Mouse (Mus musculus): ENCODE data around the gene Nsrp1.

DNA sequence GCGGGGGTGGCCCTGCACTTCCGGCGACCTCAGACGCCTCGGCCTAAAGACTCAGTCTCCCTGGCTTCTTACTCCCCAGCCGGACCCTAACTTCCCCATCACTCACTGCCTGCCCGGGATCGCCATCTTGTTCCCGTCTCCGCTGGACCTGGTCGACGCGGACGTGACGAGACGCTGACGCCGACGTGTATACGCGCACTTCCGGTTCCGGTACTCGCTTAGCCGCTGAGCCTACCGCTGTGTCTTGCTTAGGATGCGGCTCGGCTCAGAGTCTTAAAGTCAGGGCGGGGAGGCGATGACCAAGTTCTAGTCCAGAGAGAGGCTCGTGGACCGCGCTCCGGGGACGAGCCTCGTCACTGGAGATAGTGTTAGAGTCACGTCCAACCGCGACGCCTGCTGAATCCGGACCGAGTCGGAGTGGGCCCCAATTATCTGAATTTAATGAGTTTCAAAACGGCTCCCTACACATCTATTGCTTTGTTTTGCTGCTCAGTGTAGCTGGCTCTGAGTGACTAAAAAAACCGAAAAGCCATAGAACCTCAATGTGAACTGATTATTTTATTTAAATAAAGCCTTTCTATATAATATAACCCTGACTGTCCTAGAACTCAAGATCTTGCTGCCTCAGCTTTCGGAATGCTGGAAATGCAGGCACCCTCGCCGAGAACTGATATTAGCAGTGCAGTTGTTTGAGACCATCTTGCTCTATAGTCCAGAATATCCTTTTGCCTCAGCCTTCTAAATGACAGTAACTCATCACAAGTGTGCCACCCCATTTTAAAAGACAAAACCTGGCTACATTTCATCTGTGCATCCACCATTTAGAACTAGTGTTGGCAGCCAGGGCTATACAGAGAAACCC is at the start of gene Nsrp1:
- no peak for TF ChIP-seq CTCF (IDR thresholded peaks at IDR 0.05)
- TF ChIP-seq EP300 (IDR thresholded peaks at IDR 0.05) = no peak
